ENCODE assay signal across 1 mouse cellular context in genomic region chr4:99087760-99088485, GRCm38 (mm10).
TF ChIP-seq lines count a peak whose summit lies in the region.

No protein-coding gene starts in this region.

TF ChIP-seq in MEL, 35 proteins besides CTCF, POLR2A, EP300 and RAD21 (continued from another document):
- TF ChIP-seq MEF2A (IDR thresholded peaks at IDR 0.05; ENCODE audit: extremely low read depth, insufficient replicate concordance, low read depth, low read length, poor library complexity, severe bottlenecking) (no peak), GABPA (IDR thresholded peaks at IDR 0.05; ENCODE audit: low read depth, low read length) (no peak), KAT2A (conservative IDR thresholded peaks at IDR 0.05; ENCODE audit: low read depth, low read length) (no peak), ELF1 (IDR thresholded peaks at IDR 0.05; ENCODE audit: low read depth, low read length) (peak; percentile 30; the same call in 1 of the 2 replicates), POLR2AphosphoS2 (IDR thresholded peaks at IDR 0.05; ENCODE audit: low read length) (no peak), ZNF384 (IDR thresholded peaks at IDR 0.05; ENCODE audit: low read depth, low read length) (no peak), MAZ (IDR thresholded peaks at IDR 0.05; ENCODE audit: low read depth, low read length) (no peak), MYB (IDR thresholded peaks at IDR 0.05; ENCODE audit: low read depth, low read length) (peak; percentile 76), ETS1 (IDR thresholded peaks at IDR 0.05; ENCODE audit: low read depth, low read length) (peak; percentile 70), NELFE (IDR thresholded peaks at IDR 0.05; ENCODE audit: low read depth, low read length) (no peak), RCOR1 (IDR thresholded peaks at IDR 0.05; ENCODE audit: low read depth, low read length) (0 out of 2 replicates have a peak, but pooled peaks have one; percentile 23), E2F4 (IDR thresholded peaks at IDR 0.05; ENCODE audit: borderline replicate concordance, low read depth, low read length) (no peak), MAFK (IDR thresholded peaks at IDR 0.05; ENCODE audit: borderline replicate concordance, low read depth, low read length) (no peak), USF2 (IDR thresholded peaks at IDR 0.05; ENCODE audit: borderline replicate concordance in 1 of 2, insufficient read depth in 1 of 2, low read depth in 1 of 2, low read length in 2 of 2) (no peak), USF1 (IDR thresholded peaks at IDR 0.05; ENCODE audit: low read depth, low read length) (no peak), POLR2AphosphoS5 (IDR thresholded peaks at IDR 0.05; ENCODE audit: borderline replicate concordance, low read depth, low read length) (no peak), ZMIZ1 (IDR thresholded peaks at IDR 0.05; ENCODE audit: low read depth, low read length) (no peak), SIN3A (IDR thresholded peaks at IDR 0.05; ENCODE audit: low read length) (peak; percentile 65)
